Mouse (Mus musculus) bone marrow, adult 2 months (tissue): ENCODE data around the gene Wdsub1.

Source experiments
- CTCF ChIP-seq: fragments of 200-500 bp; IDR thresholded peaks from 2 replicates; pipeline ENCODE4 v1.5.1; 2011; ENCODE audit warnings: low read length, control low read depth; ENCODE audit not compliant: control insufficient read depth, insufficient read depth
- POLR2A ChIP-seq: fragments of 200-500 bp; IDR thresholded peaks from 2 replicates; pipeline ENCODE4 v1.6.1; 2011; ENCODE audit warnings: low read depth, mild to moderate bottlenecking, control low read depth, low read length, borderline replicate concordance; ENCODE audit not compliant: control insufficient read depth

GRCm38 (mm10) chr2:59802722-59803387, 79.5 kb downstream of the Wdsub1 start:
- TF ChIP-seq CTCF (no peak), POLR2A (no peak)
